Mouse (Mus musculus): Measurements from ENCODE around the gene Tanc1.

DNA sequence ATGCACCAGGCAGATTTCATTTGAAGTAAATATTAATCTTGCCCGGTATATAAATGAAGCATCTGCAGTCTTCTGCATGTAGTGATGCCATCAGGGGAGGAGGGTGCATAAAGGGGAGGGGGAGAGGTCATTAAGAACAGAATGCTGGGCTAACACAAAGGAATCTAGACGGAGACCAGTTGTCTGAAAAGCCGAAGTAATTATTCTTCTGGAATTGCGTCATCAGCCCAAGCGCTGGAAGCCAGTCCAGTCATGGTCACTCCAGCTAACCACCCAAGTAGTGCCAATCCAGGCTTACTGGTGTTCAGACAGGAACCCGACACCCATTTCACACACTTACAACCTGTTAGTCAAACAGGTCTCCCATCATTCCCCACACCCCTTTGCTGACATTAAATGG is 17.7 kb upstream of the Tanc1 start:
- TF ChIP-seq CTCF (conservative IDR thresholded peaks at IDR 0.05; ENCODE audit: low read length) (no peak), POU5F1 (IDR thresholded peaks at IDR 0.05; ENCODE audit: borderline replicate concordance, low read length) (no peak)

Data from E14TG2a.4 (cell line).